Mouse (Mus musculus): ENCODE measurements around the gene Rps29.

GRCm38 (mm10) chr12:69198164-69198535 is 39.2 kb upstream of the Rps29 start, which contains the start of gene Dnaaf2:
- TF ChIP-seq CTCF (IDR thresholded peaks at IDR 0.05; ENCODE audit: low read depth) (no peak), EP300 (IDR thresholded peaks at IDR 0.05; ENCODE audit: low read depth) (no peak)

Data from liver, postnatal 0 days (tissue).